In genomic region chr9:34809993-34810513, GRCm38 (mm10) we compare ENCODE assay signal across 16 mouse cellular contexts.
DNase-seq lines count a peak whose midpoint lies in the region; ATAC-seq and TF ChIP-seq lines count a peak whose summit lies in the region.
"Had no signal": no experiment of that assay in that cellular context is flagged by ENCODE, and none has a peak within 500 bp of the region (broad histone marks: within the 10 kb centered on the region; RNA-seq: fewer than 3 reads in every experiment).

No protein-coding gene starts in this region.

- TF ChIP-seq POLR2A in cerebellum, adult 2 months (IDR thresholded peaks at IDR 0.05; ENCODE audit: borderline replicate concordance, insufficient read depth, low read length) = no peak
- no peak for TF ChIP-seq POLR2A in lung, adult 2 months (IDR thresholded peaks at IDR 0.05; ENCODE audit: borderline replicate concordance, extremely low read depth, low read depth, low read length)

- 0 out of 2 replicates have a peak, but pooled peaks have one; percentile 54 for ATAC-seq in hindbrain, embryonic 15.5 days (ENCODE audit: low FRiP score, low read depth)
- ATAC-seq in midbrain, embryonic 16.5 days = 0 out of 2 replicates have a peak, but pooled peaks have one; percentile 21
- ATAC-seq: intestine, embryonic 15.5 days had no signal

- no peaks in the 10 kb centered on the region for H3K27me3 ChIP-seq in cerebellum, adult 2 months (ENCODE audit: control insufficient read depth, insufficient read depth, low read length)
- no peaks in the 10 kb centered on the region for H3K27me3 ChIP-seq in hindbrain, embryonic 15.5 days
- no peaks in the 10 kb centered on the region for H3K27me3 ChIP-seq in midbrain, embryonic 16.5 days (ENCODE audit: control insufficient read depth, insufficient read depth, low read depth, low read length)
- H3K27me3 ChIP-seq: intestine, embryonic 15.5 days had no signal

- H3K27ac ChIP-seq in cerebellum, adult 2 months (ENCODE audit: insufficient read depth, low read length) = no peak overlapping the region
- peak overlapping the region; percentile 38; the same call in 1 of the 2 replicates for H3K27ac ChIP-seq in hindbrain, embryonic 15.5 days (replicated peaks)
- H3K27ac ChIP-seq in midbrain, embryonic 16.5 days (ENCODE audit: low read length) = no peak overlapping the region
- H3K27ac ChIP-seq: intestine, embryonic 15.5 days; left cerebral cortex, adult 2 months; macrophage had no signal

- H3K9me3 ChIP-seq in hindbrain, embryonic 15.5 days = no peaks in the 10 kb centered on the region
- H3K9me3 ChIP-seq in midbrain, embryonic 16.5 days (replicated peaks; ENCODE audit: control insufficient read depth, low read length, poor library complexity, severe bottlenecking) = no peaks in the 10 kb centered on the region
- H3K9me3 ChIP-seq: intestine, embryonic 15.5 days had no signal

- peaks cover 24% of the 10 kb centered on the region for H3K4me1 ChIP-seq in cerebellum, adult 2 months (ENCODE audit: control insufficient read depth, insufficient read depth, low read length)
- peaks cover 9% of the 10 kb centered on the region; the same call in 1 of the 2 replicates for H3K4me1 ChIP-seq in hindbrain, embryonic 15.5 days (replicated peaks)
- peaks cover 3% of the 10 kb centered on the region; the same call in 1 of the 2 replicates for H3K4me1 ChIP-seq in midbrain, embryonic 16.5 days (ENCODE audit: control insufficient read depth, insufficient read depth, low read length)
- H3K4me1 ChIP-seq in lung, adult 2 months (ENCODE audit: control insufficient read depth, insufficient read depth, low read length) = no peaks in the 10 kb centered on the region
- H3K4me1 ChIP-seq: intestine, embryonic 15.5 days had no signal

- no peaks in the 10 kb centered on the region for H3K36me3 ChIP-seq in hindbrain, embryonic 15.5 days
- H3K36me3 ChIP-seq in midbrain, embryonic 16.5 days (ENCODE audit: control insufficient read depth, insufficient read depth, low read length) = no peaks in the 10 kb centered on the region
- H3K36me3 ChIP-seq: intestine, embryonic 15.5 days had no signal

- no peak for TF ChIP-seq CTCF in cerebellum, adult 2 months (IDR thresholded peaks at IDR 0.05; ENCODE audit: borderline replicate concordance, insufficient read depth, low read depth, low read length)
- no peak for TF ChIP-seq CTCF in lung, adult 2 months (IDR thresholded peaks at IDR 0.05; ENCODE audit: insufficient read depth, low read length)

- peak; percentile 9 for DNase-seq in gastrocnemius, postnatal 25 days
- DNase-seq in gastrocnemius, postnatal 4 days (ENCODE audit: low spot score in 2 of 2) = no peak
- peak; percentile 51 to 64 for DNase-seq in cerebellum, adult 2 months
- no peak for DNase-seq in ovary, postnatal 14 days (ENCODE audit: low spot score)
- DNase-seq in lung, adult 2 months = no peak
- no peak for DNase-seq in spleen, postnatal 14 days (ENCODE audit: low spot score in 2 of 2)
- DNase-seq: adrenal gland, postnatal 10 days; heart, postnatal 10 days; kidney, postnatal 10 days; lung, adult 18-20 months; thymus, postnatal 25 days had no signal

- no peak overlapping the region for H3K4me2 ChIP-seq in hindbrain, embryonic 15.5 days
- H3K4me2 ChIP-seq in midbrain, embryonic 16.5 days (ENCODE audit: low read length) = no peak overlapping the region
- H3K4me2 ChIP-seq: intestine, embryonic 15.5 days had no signal

- no peak overlapping the region for H3K4me3 ChIP-seq in cerebellum, adult 2 months (replicated peaks; ENCODE audit: insufficient read depth, low read depth, low read length)
- H3K4me3 ChIP-seq in hindbrain, embryonic 15.5 days = no peak overlapping the region
- H3K4me3 ChIP-seq in midbrain, embryonic 16.5 days (ENCODE audit: low read depth, low read length) = no peak overlapping the region
- H3K4me3 ChIP-seq in lung, adult 2 months (replicated peaks; ENCODE audit: extremely low read depth, low read depth, low read length) = no peak overlapping the region
- H3K4me3 ChIP-seq: intestine, embryonic 15.5 days; left cerebral cortex, adult 2 months had no signal

- no peak overlapping the region for H3K9ac ChIP-seq in hindbrain, embryonic 15.5 days
- H3K9ac ChIP-seq in midbrain, embryonic 16.5 days (ENCODE audit: low read depth, low read length) = no peak overlapping the region
- H3K9ac ChIP-seq: intestine, embryonic 15.5 days had no signal

- WGBS in cerebellum, adult 2 months = 31% methylated on average over 5 of the region's 5 CpGs
- 50% methylated on average over 5 of the region's 5 CpGs for WGBS in hindbrain, embryonic 15.5 days
- WGBS in midbrain, embryonic 16.5 days = 58% methylated on average over 5 of the region's 5 CpGs
- WGBS in lung, adult 2 months = 69% methylated on average over 5 of the region's 5 CpGs

Comparison
In these comparisons a context has a peak if more than half of its experiments do, and no peak if none do; other contexts are left out.
1. DNase-seq: peak in gastrocnemius, postnatal 25 days (single experiment) and cerebellum, adult 2 months (2 of 2); none in gastrocnemius, postnatal 4 days (0 of 2), ovary, postnatal 14 days (single experiment), lung, adult 2 months (single experiment) and spleen, postnatal 14 days (0 of 2).